Mouse (Mus musculus): ENCODE measurements around the gene Slc25a54. TPM values are rescaled to one million over a fixed set of nuclear protein-coding genes. Genes with fewer than 3 reads are reported as not detected.

Slc25a54 gene
- not detected in 2 replicates for polyA plus RNA-seq (2012; rRNA removed)

DNA sequence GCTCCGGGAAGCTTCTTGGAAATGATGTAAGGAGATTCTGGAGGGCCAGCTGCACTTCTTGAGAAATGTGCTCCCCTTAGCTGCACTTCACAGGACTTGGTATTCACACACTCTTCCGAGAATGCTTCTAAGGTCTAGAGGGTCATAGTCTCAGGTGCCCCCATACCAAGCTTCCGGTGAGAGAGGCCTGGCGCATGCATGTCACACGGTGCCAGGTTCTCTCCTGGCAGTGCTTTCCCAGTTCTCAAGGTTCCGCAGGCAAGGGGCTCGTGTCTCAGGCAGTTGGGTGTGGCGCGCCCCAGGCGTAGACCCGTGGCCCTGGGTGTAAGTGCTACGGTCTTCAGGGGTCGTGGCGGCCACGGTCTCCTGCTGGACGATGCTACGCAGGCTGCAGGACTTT is at the start of gene Slc25a54:
Slc25a54 (plus strand) TSS at position 301 of the 400 bp plus-strand sequence.

DNA sequence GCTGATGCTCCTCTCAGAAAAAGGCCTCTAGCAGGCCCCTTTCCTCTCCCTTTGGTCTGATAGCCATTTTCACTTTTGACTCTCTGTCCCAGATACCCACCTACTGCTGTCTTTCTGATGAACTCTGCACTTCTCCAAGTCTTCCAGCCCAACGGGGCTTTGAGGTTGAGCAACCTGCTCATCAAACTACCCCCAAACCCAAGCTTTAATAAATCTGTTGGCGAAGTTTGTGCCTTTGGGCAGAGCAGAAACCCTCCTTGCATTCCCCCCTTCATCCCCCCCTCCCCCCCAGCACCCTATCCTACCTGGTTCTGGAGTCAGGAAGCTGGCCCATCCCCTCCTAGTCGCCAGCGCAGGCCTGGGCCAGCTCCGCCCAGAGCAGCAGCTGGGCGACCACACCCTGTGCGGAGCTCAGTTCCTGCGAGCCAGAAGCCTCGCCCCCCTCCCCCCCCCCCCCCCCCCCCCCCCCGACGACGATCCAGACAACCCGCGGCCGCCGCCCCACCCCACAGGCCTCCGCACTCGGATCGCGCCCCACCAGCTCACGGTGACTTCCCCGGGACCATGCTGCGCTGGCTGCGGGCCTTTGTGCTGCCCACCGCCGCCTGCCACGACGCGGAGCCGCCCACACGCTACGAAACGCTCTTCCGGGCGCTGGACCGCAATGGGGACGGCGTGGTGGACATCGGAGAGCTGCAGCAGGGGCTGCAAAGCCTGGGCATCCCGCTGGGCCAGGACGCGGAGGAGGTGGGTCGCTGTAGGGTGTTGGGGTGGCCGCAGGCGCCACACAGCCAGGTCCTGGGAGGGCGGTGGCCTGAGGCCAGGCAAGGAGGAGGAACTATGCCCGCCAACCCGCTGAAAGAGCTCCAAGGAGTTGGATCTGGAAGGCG is 42.6 kb downstream of the Slc25a54 start, which contains the start of gene Slc25a24:
Slc25a24 (plus strand) TSS at position 509 of the 890 bp plus-strand sequence.

Other genes with a start within 250 kb of the Slc25a54 start
- 4.3 and 7.3 TPM in 2 replicates for gene Stxbp3, start 239.9 kb upstream of the Slc25a54 start, polyA plus RNA-seq (2012; rRNA removed)
- gene Fndc7, start 190.5 kb upstream of the Slc25a54 start, polyA plus RNA-seq (2012; rRNA removed): 0.42 and 0.48 TPM in 2 replicates
- gene Prpf38b, start 168.7 kb upstream of the Slc25a54 start, polyA plus RNA-seq (2012; rRNA removed): 56.6 and 62.9 TPM in 2 replicates
- gene Henmt1, start 140.6 kb upstream of the Slc25a54 start, polyA plus RNA-seq (2012; rRNA removed): 0.07 TPM in 1 of 2 replicates, not detected in the other
- gene Gm9857, start 140.0 kb upstream of the Slc25a54 start, polyA plus RNA-seq (2012; rRNA removed): not detected in 2 replicates
- gene Fam102b, start 52.9 kb upstream of the Slc25a54 start, polyA plus RNA-seq (2012; rRNA removed): 5.8 and 7.1 TPM in 2 replicates
- 83.7 and 116 TPM in 2 replicates for gene Slc25a24, start 42.7 kb downstream of the Slc25a54 start, polyA plus RNA-seq (2012; rRNA removed)